Mouse (Mus musculus) MEL (cell line): ENCODE measurements around the gene Dpt. TPM values are rescaled to one million over a fixed set of nuclear protein-coding genes. Genes with fewer than 3 reads are reported as not detected.

ENCODE experiments used
- DNase-seq: peaks from one replicate; pipeline ENCODE4 v3.0.0; 2011; ENCODE audit warnings: low read depth, low spot score
- H3K27ac ChIP-seq: 2 replicates; pipeline ENCODE4 v1.5.1; 2012; ENCODE audit warnings: low read depth, mild to moderate bottlenecking, control low read depth, low read length, moderate library complexity; ENCODE audit not compliant: control insufficient read depth
- H3K27me3 ChIP-seq, 2 experiments: fragments of 150-350 bp in 1 of 2; sonication (generic) in 1 of 2; 2 replicates each; pipeline ENCODE4 v1.6.1; 2012; ENCODE audit warnings: low read length in 2 of 2, mild to moderate bottlenecking in 2 of 2, improper control_type of control experiment in 1 of 2, moderate library complexity in 1 of 2; ENCODE audit not compliant: insufficient read depth in 2 of 2, control insufficient read depth in 1 of 2
- H3K36me3 ChIP-seq, 2 experiments: 2 replicates each; pipeline ENCODE4 v1.6.1; 2012 to 2014; ENCODE audit warnings: low read length in 2 of 2, improper control_type of control experiment in 1 of 2, inconsistent platforms in 1 of 2, mild to moderate bottlenecking in 1 of 2; ENCODE audit not compliant: insufficient read depth in 2 of 2, control insufficient read depth in 1 of 2
- H3K4me1 ChIP-seq, 2 experiments: fragments of 150-350 bp in 1 of 2; sonication (generic) in 1 of 2; 2 replicates each; pipeline ENCODE4 v1.6.1; 2012; ENCODE audit warnings: low read length in 2 of 2, improper control_type of control experiment in 1 of 2, mild to moderate bottlenecking in 1 of 2; ENCODE audit not compliant: insufficient read depth in 2 of 2, control insufficient read depth in 1 of 2
- H3K4me3 ChIP-seq, 2 experiments: fragments of 150-350 bp in 1 of 2; sonication (generic) in 1 of 2; 2 replicates each; pipeline ENCODE4 v1.5.1; 2012; ENCODE audit warnings: low read depth in 2 of 2, low read length in 2 of 2, mild to moderate bottlenecking in 2 of 2, moderate library complexity in 2 of 2, control low read depth in 1 of 2, improper control_type of control experiment in 1 of 2; ENCODE audit not compliant: control insufficient read depth in 1 of 2, insufficient read depth in 1 of 2
- H3K79me2 ChIP-seq: 2 replicates; pipeline ENCODE4 v1.6.1; 2012; ENCODE audit warnings: mild to moderate bottlenecking, low read length, moderate library complexity; ENCODE audit not compliant: control insufficient read depth, poor library complexity, insufficient read depth
- H3K9ac ChIP-seq: 2 replicates; pipeline ENCODE4 v1.6.1; 2012; ENCODE audit warnings: low read depth, mild to moderate bottlenecking, control low read depth, low read length, moderate library complexity; ENCODE audit not compliant: control insufficient read depth, poor library complexity, severe bottlenecking
- H3K9me3 ChIP-seq: fragments of 150-350 bp; sonication (generic); replicated peaks from 2 replicates; pipeline ENCODE4 v1.6.1; 2012; ENCODE audit warnings: mild to moderate bottlenecking, low read length, improper control_type of control experiment, moderate library complexity; ENCODE audit not compliant: insufficient read depth
- BHLHE40 ChIP-seq: IDR thresholded peaks from 2 replicates; pipeline ENCODE4 v1.6.1; 2012; ENCODE audit warnings: low read depth, mild to moderate bottlenecking, inconsistent platforms, low read length, improper control_type of control experiment, borderline replicate concordance
- CHD1 ChIP-seq: IDR thresholded peaks from 2 replicates; pipeline ENCODE4 v1.6.1; 2012; ENCODE audit warnings: low read depth, mild to moderate bottlenecking, inconsistent platforms, low read length, improper control_type of control experiment
- CHD2 ChIP-seq: IDR thresholded peaks from 2 replicates; pipeline ENCODE4 v1.6.1; 2011; ENCODE audit warnings: low read length, improper control_type of control experiment
- CTCF ChIP-seq, 3 experiments: IDR thresholded peaks in 2 of 3; conservative IDR thresholded peaks in 1 of 3; 2 replicates each; pipeline ENCODE4 v1.5.1; 2011 to 2012; ENCODE audit warnings: low read length in 3 of 3, low read depth in 2 of 3, mild to moderate bottlenecking in 2 of 3, improper control_type of control experiment in 1 of 3, inconsistent platforms in 1 of 3, mixed read lengths in 1 of 3, moderate library complexity in 1 of 3; ENCODE audit not compliant: control insufficient read depth in 1 of 3, insufficient read depth in 1 of 3, poor library complexity in 1 of 3, severe bottlenecking in 1 of 3
- E2F4 ChIP-seq: IDR thresholded peaks from 2 replicates; pipeline ENCODE4 v1.6.1; 2011; ENCODE audit warnings: low read depth, low read length, improper control_type of control experiment, borderline replicate concordance
- EP300 ChIP-seq, 2 experiments: IDR thresholded peaks; 2 replicates each; pipeline ENCODE4 v1.6.1; 2011; ENCODE audit warnings: improper control_type of control experiment in 2 of 2, low read length in 2 of 2, low read depth in 1 of 2, mild to moderate bottlenecking in 1 of 2
- ETS1 ChIP-seq: IDR thresholded peaks from 2 replicates; pipeline ENCODE4 v1.6.1; 2012; ENCODE audit warnings: low read depth, mild to moderate bottlenecking, inconsistent platforms, low read length, improper control_type of control experiment, moderate library complexity
- GABPA ChIP-seq: IDR thresholded peaks from 2 replicates; pipeline ENCODE4 v1.6.1; 2012; ENCODE audit warnings: low read depth, mild to moderate bottlenecking, inconsistent platforms, low read length, improper control_type of control experiment, moderate library complexity
- GATA1 ChIP-seq: IDR thresholded peaks from 2 replicates; pipeline ENCODE4 v1.6.1; 2011; ENCODE audit warnings: low read depth, low read length, improper control_type of control experiment
- HCFC1 ChIP-seq: IDR thresholded peaks from 2 replicates; pipeline ENCODE4 v1.6.1; 2012; ENCODE audit warnings: low read depth, mild to moderate bottlenecking, inconsistent platforms, low read length, improper control_type of control experiment, moderate library complexity
- JUND ChIP-seq: IDR thresholded peaks from 2 replicates; pipeline ENCODE4 v1.6.1; 2011; ENCODE audit warnings: low read depth, mild to moderate bottlenecking, improper control_type of control experiment, low read length
- KAT2A ChIP-seq: conservative IDR thresholded peaks from 2 replicates; pipeline ENCODE4 v1.6.1; 2012; ENCODE audit warnings: low read depth, low read length, improper control_type of control experiment, inconsistent platforms
- MAX ChIP-seq: IDR thresholded peaks from 2 replicates; pipeline ENCODE4 v1.6.1; 2011; ENCODE audit warnings: low read length, improper control_type of control experiment
- MXI1 ChIP-seq: IDR thresholded peaks from 2 replicates; pipeline ENCODE4 v1.6.1; 2011; ENCODE audit warnings: mild to moderate bottlenecking, low read depth, low read length, improper control_type of control experiment
- MYB ChIP-seq: IDR thresholded peaks from 2 replicates; pipeline ENCODE4 v1.6.1; 2011; ENCODE audit warnings: mild to moderate bottlenecking, low read depth, low read length, improper control_type of control experiment
- MYC ChIP-seq: IDR thresholded peaks from 2 replicates; pipeline ENCODE4 v1.6.1; 2011; ENCODE audit warnings: low read depth, mild to moderate bottlenecking, low read length, improper control_type of control experiment, moderate library complexity
- NELFE ChIP-seq: IDR thresholded peaks from 2 replicates; pipeline ENCODE4 v1.6.1; 2011; ENCODE audit warnings: low read depth, low read length, improper control_type of control experiment
- POLR2AphosphoS2 ChIP-seq: IDR thresholded peaks from 2 replicates; pipeline ENCODE4 v1.6.1; 2011; ENCODE audit warnings: low read length, improper control_type of control experiment
- POLR2AphosphoS5 ChIP-seq: IDR thresholded peaks from 2 replicates; pipeline ENCODE4 v1.6.1; 2012; ENCODE audit warnings: low read depth, borderline replicate concordance, mild to moderate bottlenecking, inconsistent platforms, low read length, moderate library complexity, mixed read lengths
- RAD21 ChIP-seq: IDR thresholded peaks from 2 replicates; pipeline ENCODE4 v1.6.1; 2011; ENCODE audit warnings: mild to moderate bottlenecking, low read depth, low read length, improper control_type of control experiment
- RCOR1 ChIP-seq: IDR thresholded peaks from 2 replicates; pipeline ENCODE4 v1.6.1; 2012; ENCODE audit warnings: low read depth, mild to moderate bottlenecking, inconsistent platforms, low read length, improper control_type of control experiment
- SIN3A ChIP-seq: IDR thresholded peaks from 2 replicates; pipeline ENCODE4 v1.6.1; 2012; ENCODE audit warnings: low read length, improper control_type of control experiment, inconsistent platforms
- TAL1 ChIP-seq: IDR thresholded peaks from 2 replicates; pipeline ENCODE4 v1.6.1; 2012; ENCODE audit warnings: mild to moderate bottlenecking, inconsistent platforms, low read length, moderate library complexity, mixed read lengths
- USF1 ChIP-seq: IDR thresholded peaks from 2 replicates; pipeline ENCODE4 v1.6.1; 2014; ENCODE audit warnings: low read depth, mild to moderate bottlenecking, inconsistent platforms, low read length, improper control_type of control experiment, moderate library complexity
- USF2 ChIP-seq, 2 experiments: IDR thresholded peaks; 2 replicates each; pipeline ENCODE4 v1.6.1; 2011 to 2012; ENCODE audit warnings: improper control_type of control experiment in 2 of 2, low read length in 2 of 2, borderline replicate concordance in 1 of 2, inconsistent platforms in 1 of 2, low read depth in 1 of 2, mild to moderate bottlenecking in 1 of 2; ENCODE audit not compliant: insufficient read depth in 1 of 2
- ZKSCAN1 ChIP-seq: IDR thresholded peaks from 2 replicates; pipeline ENCODE4 v1.6.1; 2012; ENCODE audit warnings: low read depth, mild to moderate bottlenecking, inconsistent platforms, low read length, improper control_type of control experiment, moderate library complexity
- ZMIZ1 ChIP-seq: IDR thresholded peaks from 2 replicates; pipeline ENCODE4 v1.6.1; 2012; ENCODE audit warnings: low read depth, mild to moderate bottlenecking, inconsistent platforms, low read length, improper control_type of control experiment, moderate library complexity
- polyA plus RNA-seq, 2 experiments: library from polyadenylated mRNA; stranded (reverse) in 1 of 2; unstranded in 1 of 2; fragments of >175 nt in 1 of 2; fragments of >200 nt in 1 of 2; gene quantifications; 2 replicates each; pipeline versions ENCODE4 v1.2.1 to v1.2.4; 2012; ENCODE audit warnings: low replicate concordance in 2 of 2, low read depth in 1 of 2; ENCODE audit not compliant: insufficient read length in 2 of 2, insufficient read depth in 1 of 2, missing spikeins in 1 of 2
- total RNA-seq: library from RNA; depleted of rRNA; stranded (reverse); fragments of 300-350 nt; gene quantifications from 2 replicates; pipeline ENCODE4 v1.2.3, GENCODE M21; 2012

Dpt gene
- total and polyA plus RNA-seq, 3 experiments = not detected

- Histone ChIP-seq H3K27me3 (no peaks in the 10 kb centered on the region), H3K27ac (no peak overlapping the region), H3K9ac (no peak overlapping the region), H3K79me2 (no peaks in the 10 kb centered on the region), H3K4me3 (no peak overlapping the region), H3K36me3 (no peaks in the 10 kb centered on the region), H3K4me1 (no peaks in the 10 kb centered on the region), H3K9me3 (no peaks in the 10 kb centered on the region)
- DNase-seq = no peak
- TF ChIP-seq ZKSCAN1 (no peak), USF1 (no peak), RCOR1 (no peak), GABPA (no peak), E2F4 (no peak), EP300 (IDR thresholded peaks at IDR 0.05; ENCODE audit: low read depth in 1 of 2, low read length in 2 of 2) (no peak), CHD1 (no peak), POLR2AphosphoS5 (no peak), ETS1 (no peak), BHLHE40 (no peak), TAL1 (no peak), JUND (no peak), SIN3A (no peak), CTCF (IDR thresholded peaks at IDR 0.05 in 2 of 3, conservative IDR thresholded peaks at IDR 0.05 in 1 of 3; ENCODE audit: control insufficient read depth in 1 of 3, insufficient read depth in 1 of 3, low read depth in 2 of 3, low read length in 3 of 3, poor library complexity in 1 of 3, severe bottlenecking in 1 of 3) (no peak), CHD2 (no peak), RAD21 (no peak), ZMIZ1 (no peak)
These were observed 3.4 kb upstream of the Dpt start for GRCm38 (mm10) chr1:164793049-164793448.

- Histone ChIP-seq H3K4me1 (no peaks in the 10 kb centered on the region), H3K79me2 (no peaks in the 10 kb centered on the region), H3K27ac (no peak overlapping the region), H3K4me3 (no peak overlapping the region), H3K27me3 (no peaks in the 10 kb centered on the region), H3K9me3 (no peaks in the 10 kb centered on the region), H3K36me3 (no peaks in the 10 kb centered on the region), H3K9ac (no peak overlapping the region)
- DNase-seq = no peak
- TF ChIP-seq MAX (no peak), MXI1 (no peak), CHD1 (no peak), JUND (no peak), BHLHE40 (no peak), KAT2A (no peak), POLR2AphosphoS2 (no peak), CTCF (IDR thresholded peaks at IDR 0.05 in 2 of 3, conservative IDR thresholded peaks at IDR 0.05 in 1 of 3; ENCODE audit: control insufficient read depth in 1 of 3, insufficient read depth in 1 of 3, low read depth in 2 of 3, low read length in 3 of 3, poor library complexity in 1 of 3, severe bottlenecking in 1 of 3) (no peak), TAL1 (no peak), CHD2 (no peak), GATA1 (no peak), NELFE (no peak), USF2 (IDR thresholded peaks at IDR 0.05; ENCODE audit: borderline replicate concordance in 1 of 2, insufficient read depth in 1 of 2, low read depth in 1 of 2, low read length in 2 of 2) (no peak), SIN3A (no peak), GABPA (no peak), HCFC1 (no peak), MYB (no peak), ETS1 (no peak), EP300 (IDR thresholded peaks at IDR 0.05; ENCODE audit: low read depth in 1 of 2, low read length in 2 of 2) (no peak), MYC (no peak)
These were observed 1.4 kb downstream of the Dpt start for GRCm38 (mm10) chr1:164797746-164798285.
